In genomic region chr17:27506362-27506761, GRCm38 (mm10) we compare ENCODE assay signal across 22 mouse cellular contexts. TPM values are rescaled to one million over a fixed set of nuclear protein-coding genes. Genes with fewer than 3 reads are reported as not detected.
DNase-seq lines count a peak whose midpoint lies in the region; ATAC-seq and TF ChIP-seq lines count a peak whose summit lies in the region.
"Had no signal": no experiment of that assay in that cellular context is flagged by ENCODE, and none has a peak within 500 bp of the region (broad histone marks: within the 10 kb centered on the region; RNA-seq: fewer than 3 reads in every experiment).

No protein-coding gene starts in this region.

- H3K9ac ChIP-seq in hindbrain, embryonic 13.5 days: 0 out of 2 replicates have a peak overlapping the region, but pooled peaks have one; percentile 19
- H3K9ac ChIP-seq in hindbrain, embryonic 11.5 days (ENCODE audit: low read depth, low read length): no peak overlapping the region
- H3K9ac ChIP-seq in intestine, postnatal 0 days (ENCODE audit: low read depth, low read length): no peak overlapping the region
- H3K9ac ChIP-seq: limb, embryonic 15.5 days; liver, embryonic 15.5 days; neural tube, embryonic 13.5 days had no signal

- H3K36me3 ChIP-seq in hindbrain, embryonic 13.5 days: no peaks in the 10 kb centered on the region
- no peaks in the 10 kb centered on the region for H3K36me3 ChIP-seq in hindbrain, embryonic 11.5 days (ENCODE audit: control insufficient read depth, insufficient read depth, low read length)
- no peaks in the 10 kb centered on the region for H3K36me3 ChIP-seq in embryonic facial prominence, embryonic 10.5 days (replicated peaks)
- no peaks in the 10 kb centered on the region for H3K36me3 ChIP-seq in intestine, postnatal 0 days (ENCODE audit: control insufficient read depth, insufficient read depth)
- H3K36me3 ChIP-seq: embryonic facial prominence, embryonic 13.5 days; heart, embryonic 13.5 days; limb, embryonic 15.5 days; liver, embryonic 15.5 days; neural tube, embryonic 13.5 days had no signal

- peak; percentile 89 for TF ChIP-seq POLR2A in cerebellum, adult 2 months (IDR thresholded peaks at IDR 0.05; ENCODE audit: borderline replicate concordance, insufficient read depth, low read length)

- H3K4me2 ChIP-seq in hindbrain, embryonic 13.5 days: no peak overlapping the region
- no peak overlapping the region for H3K4me2 ChIP-seq in hindbrain, embryonic 11.5 days (replicated peaks; ENCODE audit: low read depth, low read length)
- no peak overlapping the region for H3K4me2 ChIP-seq in intestine, postnatal 0 days (replicated peaks; ENCODE audit: low read depth)
- H3K4me2 ChIP-seq: embryonic facial prominence, embryonic 13.5 days; heart, embryonic 13.5 days; limb, embryonic 15.5 days; liver, embryonic 15.5 days; neural tube, embryonic 13.5 days had no signal

- H3K27ac ChIP-seq in hindbrain, embryonic 13.5 days: no peak overlapping the region
- no peak overlapping the region for H3K27ac ChIP-seq in hindbrain, embryonic 11.5 days (ENCODE audit: low read depth, low read length)
- peak overlapping the region; percentile 98 for H3K27ac ChIP-seq in cerebellum, adult 2 months (ENCODE audit: insufficient read depth, low read length)
- peak overlapping the region; percentile 78; the same call in 1 of the 2 replicates for H3K27ac ChIP-seq in embryonic facial prominence, embryonic 10.5 days (replicated peaks)
- H3K27ac ChIP-seq in intestine, postnatal 0 days (ENCODE audit: low read depth, low read length): no peak overlapping the region
- H3K27ac ChIP-seq: heart, embryonic 13.5 days; layer of hippocampus, adult 2 months; limb, embryonic 15.5 days; liver, embryonic 15.5 days; neural tube, embryonic 13.5 days had no signal

- no peak for TF ChIP-seq CTCF in cerebellum, adult 2 months (IDR thresholded peaks at IDR 0.05; ENCODE audit: borderline replicate concordance, insufficient read depth, low read depth, low read length)
- TF ChIP-seq CTCF in intestine, postnatal 0 days (IDR thresholded peaks at IDR 0.05; ENCODE audit: low read depth): no peak

- peaks cover 89% of the 10 kb centered on the region for H3K4me1 ChIP-seq in hindbrain, embryonic 13.5 days (replicated peaks)
- H3K4me1 ChIP-seq in hindbrain, embryonic 11.5 days (replicated peaks; ENCODE audit: control insufficient read depth, insufficient read depth, low read length): peaks cover 20% of the 10 kb centered on the region
- H3K4me1 ChIP-seq in cerebellum, adult 2 months (ENCODE audit: control insufficient read depth, insufficient read depth, low read length): peaks cover 56% of the 10 kb centered on the region
- H3K4me1 ChIP-seq in embryonic facial prominence, embryonic 10.5 days: peaks cover 71% of the 10 kb centered on the region
- no peaks in the 10 kb centered on the region for H3K4me1 ChIP-seq in intestine, postnatal 0 days (replicated peaks; ENCODE audit: control insufficient read depth, insufficient read depth, low read length)
- H3K4me1 ChIP-seq: liver, embryonic 15.5 days had no signal

- DNase-seq in embryo, embryonic 10 days (ENCODE audit: low spot score): peak; percentile 53
- no peak for DNase-seq in embryo, embryonic 9.5 days (ENCODE audit: extremely low spot score)
- no peak for DNase-seq in hindbrain, embryonic 11.5 days (ENCODE audit: low spot score)
- peak; percentile 78 to 82 for DNase-seq in cerebellum, adult 2 months
- no peak for DNase-seq in embryonic facial prominence, embryonic 10.5 days (ENCODE audit: low spot score)
- DNase-seq: gastrocnemius, postnatal 14 days; heart, adult 18-20 months; kidney, adult 18-20 months; kidney, postnatal 14 days; layer of hippocampus, postnatal 36 days; thymus, postnatal 36 days had no signal

- ATAC-seq in hindbrain, embryonic 13.5 days (ENCODE audit: low FRiP score): no peak
- no peak for ATAC-seq in hindbrain, embryonic 11.5 days (ENCODE audit: low FRiP score)
- no peak for ATAC-seq in inflammation-experienced regulatory T-cells, adult 6 months
- no peak for ATAC-seq in intestine, postnatal 0 days
- ATAC-seq: hindbrain, embryonic 16.5 days had no signal

- H3K27me3 ChIP-seq in hindbrain, embryonic 13.5 days: peaks cover 44% of the 10 kb centered on the region
- H3K27me3 ChIP-seq in hindbrain, embryonic 11.5 days (ENCODE audit: control insufficient read depth, insufficient read depth, low read length): peaks cover 4% of the 10 kb centered on the region
- H3K27me3 ChIP-seq in cerebellum, adult 2 months (ENCODE audit: control insufficient read depth, insufficient read depth, low read length): no peaks in the 10 kb centered on the region
- peaks cover 96% of the 10 kb centered on the region for H3K27me3 ChIP-seq in embryonic facial prominence, embryonic 10.5 days (replicated peaks; ENCODE audit: low read depth, poor library complexity, severe bottlenecking)
- peaks cover 33% of the 10 kb centered on the region for H3K27me3 ChIP-seq in intestine, postnatal 0 days (replicated peaks; ENCODE audit: control insufficient read depth, insufficient read depth, low read length)

- no peak overlapping the region for H3K4me3 ChIP-seq in hindbrain, embryonic 13.5 days
- H3K4me3 ChIP-seq in hindbrain, embryonic 11.5 days (ENCODE audit: low read depth, low read length): no peak overlapping the region
- peak overlapping the region; percentile 10 for H3K4me3 ChIP-seq in cerebellum, adult 2 months (replicated peaks; ENCODE audit: insufficient read depth, low read depth, low read length)
- no peak overlapping the region for H3K4me3 ChIP-seq in embryonic facial prominence, embryonic 10.5 days
- no peak overlapping the region for H3K4me3 ChIP-seq in intestine, postnatal 0 days (ENCODE audit: low read depth, low read length)
- H3K4me3 ChIP-seq: embryonic facial prominence, embryonic 13.5 days; heart, embryonic 13.5 days; layer of hippocampus, adult 2 months; limb, embryonic 15.5 days; liver, embryonic 15.5 days; neural tube, embryonic 13.5 days had no signal

- H3K9me3 ChIP-seq in hindbrain, embryonic 13.5 days: no peaks in the 10 kb centered on the region
- H3K9me3 ChIP-seq in hindbrain, embryonic 11.5 days (ENCODE audit: control insufficient read depth, low read length): no peaks in the 10 kb centered on the region
- H3K9me3 ChIP-seq in embryonic facial prominence, embryonic 10.5 days: no peaks in the 10 kb centered on the region
- H3K9me3 ChIP-seq in intestine, postnatal 0 days (ENCODE audit: control insufficient read depth): no peaks in the 10 kb centered on the region
- H3K9me3 ChIP-seq: embryonic facial prominence, embryonic 13.5 days; heart, embryonic 13.5 days; limb, embryonic 15.5 days; liver, embryonic 15.5 days; neural tube, embryonic 13.5 days had no signal

- WGBS in hindbrain, embryonic 13.5 days: 49% methylated on average over 11 of the region's 11 CpGs
- WGBS in hindbrain, embryonic 11.5 days: 50% methylated on average over 11 of the region's 11 CpGs
- WGBS in cerebellum, adult 2 months: 12% methylated on average over 11 of the region's 11 CpGs
- WGBS in embryonic facial prominence, embryonic 10.5 days: 43% methylated on average over 11 of the region's 11 CpGs
- WGBS in intestine, postnatal 0 days: 42% methylated on average over 11 of the region's 11 CpGs

RNA-seq across cellular contexts. Expression of gene Grm4, which starts 14.8 kb away (rescaled TPM):
- polyA plus RNA-seq in hindbrain, embryonic 13.5 days (2015; fragmentation: Nextera tagmentation; extraction: Ambion mirVana): 4.8 and 5.2 TPM in 2 replicates
- polyA plus RNA-seq in hindbrain, embryonic 11.5 days (2014; fragmentation: Nextera tagmentation; extraction: Ambion mirVana): 2.5 and 3.6 TPM in 2 replicates
- 310 and 403 TPM in 2 replicates for polyA plus RNA-seq in cerebellum, adult 2 months (2012; rRNA removed)
- 0.96 and 1.3 TPM in 2 replicates for polyA plus RNA-seq in embryonic facial prominence, embryonic 10.5 days (2016; fragmentation: Nextera tagmentation; extraction: Ambion mirVana)
- polyA plus RNA-seq in inflammation-experienced regulatory T-cells, adult 6 months (2017; shearing (Covaris generic)): under 1 TPM in 1 of 3 experiments, not detected in 2; 0.09 TPM
- 0.47 TPM in 2 replicates for polyA plus RNA-seq in intestine, postnatal 0 days (2015; fragmentation: Nextera tagmentation; extraction: Ambion mirVana)
- polyA plus RNA-seq: lung, postnatal 0 days had no signal

RNA-seq across cellular contexts. Expression of gene Hmga1, which starts 49.9 kb away (rescaled TPM):
- polyA plus RNA-seq in hindbrain, embryonic 13.5 days (2015; fragmentation: Nextera tagmentation; extraction: Ambion mirVana): 113 and 126 TPM in 2 replicates
- 305 and 319 TPM in 2 replicates for polyA plus RNA-seq in hindbrain, embryonic 11.5 days (2014; fragmentation: Nextera tagmentation; extraction: Ambion mirVana)
- 124 and 133 TPM in 2 replicates for polyA plus RNA-seq in cerebellum, adult 2 months (2012; rRNA removed)
- polyA plus RNA-seq in embryonic facial prominence, embryonic 10.5 days (2016; fragmentation: Nextera tagmentation; extraction: Ambion mirVana): 819 and 896 TPM in 2 replicates
- 10 to 100 TPM; 37.3 to 69.6 (median 41.9) TPM for polyA plus RNA-seq in inflammation-experienced regulatory T-cells, adult 6 months (2017; shearing (Covaris generic))
- 108 and 116 TPM in 2 replicates for polyA plus RNA-seq in intestine, postnatal 0 days (2015; fragmentation: Nextera tagmentation; extraction: Ambion mirVana)

RNA-seq across cellular contexts. Expression of gene AI413582, which starts 59.2 kb away (rescaled TPM):
- polyA plus RNA-seq in hindbrain, embryonic 13.5 days (2015; fragmentation: Nextera tagmentation; extraction: Ambion mirVana): 43.5 and 44.8 TPM in 2 replicates
- 17.1 and 19.0 TPM in 2 replicates for polyA plus RNA-seq in hindbrain, embryonic 11.5 days (2014; fragmentation: Nextera tagmentation; extraction: Ambion mirVana)
- 98.9 and 104 TPM in 2 replicates for polyA plus RNA-seq in cerebellum, adult 2 months (2012; rRNA removed)
- 12.1 and 15.9 TPM in 2 replicates for polyA plus RNA-seq in embryonic facial prominence, embryonic 10.5 days (2016; fragmentation: Nextera tagmentation; extraction: Ambion mirVana)
- polyA plus RNA-seq in inflammation-experienced regulatory T-cells, adult 6 months (2017; shearing (Covaris generic)): 100 to 1,000 TPM in 2 of 3 experiments, 10 to 100 TPM in 1; 97.7 to 129 (median 111) TPM
- polyA plus RNA-seq in intestine, postnatal 0 days (2015; fragmentation: Nextera tagmentation; extraction: Ambion mirVana): 80.3 and 83.0 TPM in 2 replicates

Comparison
In these comparisons a context has a peak if more than half of its experiments do, and no peak if none do; other contexts are left out.
1. DNase-seq: peak in embryo, embryonic 10 days (single experiment) and cerebellum, adult 2 months (2 of 2); none in embryo, embryonic 9.5 days (single experiment), hindbrain, embryonic 11.5 days (single experiment) and embryonic facial prominence, embryonic 10.5 days (single experiment).
2. H3K27ac ChIP-seq: peak in cerebellum, adult 2 months (single experiment) and embryonic facial prominence, embryonic 10.5 days (single experiment); none in hindbrain, embryonic 13.5 days (single experiment), hindbrain, embryonic 11.5 days (single experiment) and intestine, postnatal 0 days (single experiment).
3. RNA of gene Grm4, which starts 14.8 kb away (polyA plus RNA-seq): 310 to 403 TPM in cerebellum, adult 2 months; 4.8 to 5.2 TPM in hindbrain, embryonic 13.5 days, 2.5 to 3.6 TPM in hindbrain, embryonic 11.5 days, 0.96 to 1.3 TPM in embryonic facial prominence, embryonic 10.5 days, 0.47 TPM in intestine, postnatal 0 days and 0.09 TPM in inflammation-experienced regulatory T-cells, adult 6 months; every median in the first group is over 10 times any median in the second.